Mouse (Mus musculus) myocyte (in vitro differentiated cells): ENCODE measurements around the gene Cyp2d11. TPM values are rescaled to one million over a fixed set of nuclear protein-coding genes. Genes with fewer than 3 reads are reported as not detected.

Experiments
- H3K27me3 ChIP-seq: one replicate; pipeline ENCODE4 v1.6.1; 2011; ENCODE audit not compliant: control insufficient read depth, insufficient read depth, insufficient read length
- H3K36me3 ChIP-seq: one replicate; pipeline ENCODE4 v1.6.1; 2011; ENCODE audit not compliant: control insufficient read depth, insufficient read depth
- H3K4me2 ChIP-seq: one replicate; pipeline ENCODE4 v1.6.1; 2011; ENCODE audit warnings: low read depth, control low read depth
- H3K4me3 ChIP-seq: one replicate; pipeline ENCODE4 v1.5.1; 2011; ENCODE audit warnings: mild to moderate bottlenecking, control low read depth, moderate library complexity
- H3K79me2 ChIP-seq: one replicate; pipeline ENCODE4 v1.6.1; 2011; ENCODE audit not compliant: control insufficient read depth, insufficient read depth
- H3ac ChIP-seq: one replicate; pipeline ENCODE4 v1.6.1; 2011; ENCODE audit not compliant: control insufficient read depth, insufficient read length
- CEBPB ChIP-seq: IDR thresholded peaks from 2 replicates; pipeline ENCODE4 v1.6.1; 2011; ENCODE audit warnings: mild to moderate bottlenecking, moderate library complexity; ENCODE audit not compliant: poor library complexity, insufficient read depth, severe bottlenecking
- E2F4 ChIP-seq: IDR thresholded peaks from one replicate; pipeline ENCODE4 v1.6.1; 2011; ENCODE audit warnings: mild to moderate bottlenecking, control low read depth, moderate library complexity; ENCODE audit not compliant: insufficient read depth
- MAX ChIP-seq: IDR thresholded peaks from one replicate; pipeline ENCODE4 v1.6.1; 2011; ENCODE audit warnings: low read depth, mild to moderate bottlenecking, control low read depth
- MYOD1 ChIP-seq, 3 experiments: IDR thresholded peaks; one replicate each; pipeline ENCODE4 v1.6.1; 2011; ENCODE audit warnings: control low read depth in 2 of 3, low read depth in 2 of 3, mild to moderate bottlenecking in 2 of 3, moderate library complexity in 1 of 3; ENCODE audit not compliant: insufficient read length in 2 of 3, control insufficient read depth in 1 of 3
- MYOG ChIP-seq, 3 experiments: IDR thresholded peaks; one replicate each; pipeline ENCODE4 v1.6.1; 2011; ENCODE audit warnings: control low read depth in 2 of 3, low read depth in 2 of 3, mild to moderate bottlenecking in 2 of 3; ENCODE audit not compliant: insufficient read length in 2 of 3, control insufficient read depth in 1 of 3, insufficient read depth in 1 of 3
- POLR2A ChIP-seq: IDR thresholded peaks from one replicate; pipeline ENCODE4 v1.6.1; 2011; ENCODE audit warnings: low read depth, mild to moderate bottlenecking, control low read depth, moderate library complexity; ENCODE audit not compliant: insufficient read length
- POLR2AphosphoS2 ChIP-seq: IDR thresholded peaks from one replicate; pipeline ENCODE4 v1.6.1; 2011; ENCODE audit warnings: low read depth, control low read depth; ENCODE audit not compliant: insufficient read length
- REST ChIP-seq: IDR thresholded peaks from one replicate; pipeline ENCODE4 v1.6.1; 2011; ENCODE audit warnings: mild to moderate bottlenecking, control low read depth, moderate library complexity; ENCODE audit not compliant: insufficient read depth, insufficient read length
- SRF ChIP-seq: IDR thresholded peaks from one replicate; pipeline ENCODE4 v1.6.1; 2011; ENCODE audit warnings: low read depth; ENCODE audit not compliant: control insufficient read depth, insufficient read length
- TCF12 ChIP-seq: IDR thresholded peaks from one replicate; pipeline ENCODE4 v1.6.1; 2011; ENCODE audit warnings: mild to moderate bottlenecking, control low read depth; ENCODE audit not compliant: poor library complexity, insufficient read depth, severe bottlenecking
- TCF3 ChIP-seq: IDR thresholded peaks from one replicate; pipeline ENCODE4 v1.6.1; 2011; ENCODE audit warnings: low read depth, control low read depth; ENCODE audit not compliant: insufficient read length
- USF1 ChIP-seq: IDR thresholded peaks from one replicate; pipeline ENCODE4 v1.6.1; 2011; ENCODE audit warnings: low read depth, mild to moderate bottlenecking, control low read depth, moderate library complexity
- polyA plus RNA-seq: library from polyadenylated mRNA; unstranded; fragments of >200 nt; fragmentation: generic; extraction: Trizol; gene quantifications from one replicate; pipeline ENCODE4 v1.2.1, GENCODE M21; 2012; ENCODE audit warnings: missing spikeins

The Cyp2d11 gene
- polyA plus RNA-seq, 1 experiment: not detected

DNA sequence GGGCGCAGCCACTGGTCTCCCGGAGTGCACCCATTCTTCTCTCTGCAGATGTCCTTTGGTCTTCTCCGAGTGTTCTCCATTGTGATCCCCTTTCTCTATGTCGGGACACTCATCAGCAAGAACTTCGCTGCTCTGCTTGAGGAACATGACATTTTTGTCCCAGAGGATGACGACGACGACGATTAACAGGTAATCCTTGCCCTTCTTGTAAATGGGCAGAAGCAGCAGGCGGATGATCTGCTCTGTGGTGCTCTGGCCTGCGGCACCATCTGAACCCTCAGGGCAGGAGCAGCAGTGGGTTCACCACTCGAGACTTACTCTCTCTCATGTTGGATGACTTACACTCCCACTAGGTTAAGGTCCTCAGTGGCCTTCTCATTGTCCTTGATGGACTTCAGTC, 46.0 kb downstream of the Cyp2d11 start:
- H3K79me2 ChIP-seq: peaks cover 43% of the 10 kb centered on the region
- TF ChIP-seq CEBPB (no peak), POLR2AphosphoS2 (peak; percentile 77)
- H3K4me2 ChIP-seq: peak overlapping the region; percentile 98
- no peaks in the 10 kb centered on the region for H3K27me3 ChIP-seq
- peak overlapping the region; percentile 42 for H3K4me3 ChIP-seq
- no peak overlapping the region for H3ac ChIP-seq
- H3K36me3 ChIP-seq: peaks cover 34% of the 10 kb centered on the region

GRCm38 (mm10) chr15:82347303-82347676, 46.5 kb downstream of the Cyp2d11 start:
- peak overlapping the region; percentile 7 for H3ac ChIP-seq
- H3K79me2 ChIP-seq: peaks cover 38% of the 10 kb centered on the region
- H3K4me3 ChIP-seq: peak overlapping the region; percentile 42
- H3K4me2 ChIP-seq: peak overlapping the region; percentile 98
- peaks cover 34% of the 10 kb centered on the region for H3K36me3 ChIP-seq
- TF ChIP-seq POLR2AphosphoS2 (peak; percentile 66), SRF (no peak), REST (no peak), CEBPB (no peak), USF1 (no peak), TCF12 (no peak), MYOG (IDR thresholded peaks at IDR 0.05; ENCODE audit: control insufficient read depth in 1 of 3, insufficient read depth in 1 of 3, insufficient read length in 2 of 3, low read depth in 2 of 3) (no peak)
- no peaks in the 10 kb centered on the region for H3K27me3 ChIP-seq

DNA sequence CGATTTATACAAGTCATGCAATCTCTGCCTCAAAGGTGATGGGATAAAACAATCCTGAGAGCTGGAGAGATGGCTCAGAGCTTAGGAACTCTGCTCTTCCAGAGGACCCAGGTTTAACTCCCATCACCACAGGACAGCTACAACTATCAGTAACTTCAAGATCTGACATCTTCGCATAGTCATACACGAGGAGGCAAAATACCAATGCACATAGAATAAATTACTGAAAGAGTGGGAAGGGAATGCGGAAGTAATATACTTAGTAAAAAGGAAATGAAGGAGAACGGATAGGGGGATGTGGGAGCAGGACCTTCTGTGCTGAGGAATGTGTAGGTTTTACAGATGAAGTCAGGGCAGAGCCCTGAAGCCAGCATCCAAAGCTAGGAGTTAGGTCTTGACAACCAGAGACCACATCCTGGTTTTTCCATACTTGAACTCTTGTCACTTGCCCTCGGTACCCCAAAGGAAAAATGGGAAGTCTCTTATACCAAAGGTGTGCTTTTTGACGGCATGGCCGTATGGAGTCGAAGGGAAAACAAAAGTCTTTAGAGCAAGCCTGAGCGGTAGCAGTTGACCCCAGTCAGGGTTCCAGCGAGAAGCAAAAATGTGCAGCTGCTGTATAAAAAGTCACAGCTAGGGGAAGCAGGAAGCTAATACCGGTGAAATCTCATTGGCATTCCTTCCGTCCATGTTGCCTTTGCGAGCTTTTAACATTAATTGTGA, 47.1 kb downstream of the Cyp2d11 start:
- TF ChIP-seq POLR2AphosphoS2 (no peak), POLR2A (no peak), REST (no peak), E2F4 (no peak), TCF12 (no peak), CEBPB (no peak), MYOD1 (IDR thresholded peaks at IDR 0.05; ENCODE audit: control insufficient read depth in 1 of 3, insufficient read length in 2 of 3, low read depth in 2 of 3) (no peak), TCF3 (no peak), SRF (no peak), MYOG (IDR thresholded peaks at IDR 0.05; ENCODE audit: control insufficient read depth in 1 of 3, insufficient read depth in 1 of 3, insufficient read length in 2 of 3, low read depth in 2 of 3) (no peak), USF1 (no peak), MAX (no peak)
- peak overlapping the region; percentile 98 for H3K4me2 ChIP-seq
- peaks cover 34% of the 10 kb centered on the region for H3K36me3 ChIP-seq
- peaks cover 32% of the 10 kb centered on the region for H3K79me2 ChIP-seq
- H3ac ChIP-seq: peak overlapping the region; percentile 7
- H3K27me3 ChIP-seq: no peaks in the 10 kb centered on the region
- peak overlapping the region; percentile 42 for H3K4me3 ChIP-seq

GRCm38 (mm10) chr15:82345820-82346470, 47.9 kb downstream of the Cyp2d11 start:
- H3K4me3 ChIP-seq: peak overlapping the region; percentile 42
- TF ChIP-seq CEBPB (no peak), TCF12 (peak; percentile 14), MYOD1 (IDR thresholded peaks at IDR 0.05; ENCODE audit: control insufficient read depth in 1 of 3, insufficient read length in 2 of 3, low read depth in 2 of 3) (peak; percentile 28 to 46 (median 35)), MAX (no peak), TCF3 (no peak), REST (peak; percentile 39), SRF (no peak), MYOG (IDR thresholded peaks at IDR 0.05; ENCODE audit: control insufficient read depth in 1 of 3, insufficient read depth in 1 of 3, insufficient read length in 2 of 3, low read depth in 2 of 3) (peak in 1 of 3 experiments; percentile 28), E2F4 (peak; percentile 58), POLR2AphosphoS2 (peak; percentile 89), USF1 (peak; percentile 85), POLR2A (peak; percentile 93)
- H3K36me3 ChIP-seq: peaks cover 32% of the 10 kb centered on the region
- H3K79me2 ChIP-seq: peaks cover 31% of the 10 kb centered on the region
- H3K27me3 ChIP-seq: no peaks in the 10 kb centered on the region
- H3K4me2 ChIP-seq: peak overlapping the region; percentile 98
- peak overlapping the region; percentile 7 for H3ac ChIP-seq

GRCm38 (mm10) chr15:82344971-82345370, 48.9 kb downstream of the Cyp2d11 start:
- Histone ChIP-seq H3K27me3 (no peaks in the 10 kb centered on the region), H3K4me3 (no peak overlapping the region), H3K36me3 (peaks cover 22% of the 10 kb centered on the region), H3K4me2 (no peak overlapping the region), H3ac (no peak overlapping the region), H3K79me2 (peaks cover 31% of the 10 kb centered on the region)
- TF ChIP-seq USF1: no peak
- no peak for TF ChIP-seq E2F4
- TF ChIP-seq TCF3: no peak
- no peak for TF ChIP-seq MYOD1 (IDR thresholded peaks at IDR 0.05; ENCODE audit: control insufficient read depth in 1 of 3, insufficient read length in 2 of 3, low read depth in 2 of 3)
- TF ChIP-seq SRF: no peak
- TF ChIP-seq TCF12: no peak
- no peak for TF ChIP-seq POLR2A
- TF ChIP-seq CEBPB: no peak
- TF ChIP-seq MAX: no peak
- TF ChIP-seq MYOG (IDR thresholded peaks at IDR 0.05; ENCODE audit: control insufficient read depth in 1 of 3, insufficient read depth in 1 of 3, insufficient read length in 2 of 3, low read depth in 2 of 3): no peak
- TF ChIP-seq POLR2AphosphoS2: no peak
